Mouse (Mus musculus) liver (tissue): ENCODE data around the gene Ivd.
A peak's percentile ranks its signal among the peaks of the same experiment; 100 is the strongest.

Experiments used
- DNase-seq: peaks from one replicate; pipeline ENCODE4 v3.0.0-alpha.2; 2020; ENCODE audit warnings: mixed read lengths

Gene Ivd

DNA sequence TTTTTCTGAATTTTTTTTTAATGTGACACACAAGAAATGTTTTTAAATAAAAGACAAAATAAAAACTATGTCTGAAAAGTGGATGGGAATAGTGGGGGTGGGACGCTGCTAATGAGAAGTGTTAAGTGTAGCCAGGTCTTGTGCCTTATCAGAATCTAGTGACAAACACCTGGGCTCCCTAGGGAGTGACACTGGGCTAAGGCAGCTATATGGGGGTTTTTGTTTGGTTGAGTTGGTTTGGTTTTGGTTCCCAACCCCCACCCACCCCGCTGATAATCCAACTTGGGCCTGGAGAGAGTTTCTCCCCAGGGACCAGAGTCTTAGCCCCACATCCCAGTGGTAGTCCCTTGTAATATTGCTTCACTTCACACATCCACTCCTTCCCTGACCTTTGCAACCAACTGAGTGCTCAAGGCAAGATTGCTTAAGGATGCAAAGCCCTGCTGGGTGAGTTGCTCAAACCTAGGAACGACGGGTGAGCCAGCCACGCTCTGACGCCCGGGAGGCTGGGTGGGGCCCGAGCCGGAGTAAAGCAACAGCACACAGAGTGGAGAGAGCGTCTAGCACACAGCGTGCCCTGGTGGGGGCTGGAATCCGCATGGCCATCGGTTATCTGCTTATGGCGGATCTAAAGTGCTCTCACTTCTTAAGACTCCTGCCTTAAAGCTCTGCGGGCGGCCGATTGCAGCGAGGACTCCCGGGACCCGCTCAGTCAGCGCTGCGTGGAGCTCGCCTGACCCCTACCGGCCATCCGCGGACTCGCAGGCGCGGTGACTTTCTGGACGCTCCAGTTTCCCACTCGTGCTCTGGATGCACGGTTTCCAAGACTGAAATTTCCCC is 21.3 kb downstream of the Ivd start:
- DNase-seq = peak; percentile 87

DNA sequence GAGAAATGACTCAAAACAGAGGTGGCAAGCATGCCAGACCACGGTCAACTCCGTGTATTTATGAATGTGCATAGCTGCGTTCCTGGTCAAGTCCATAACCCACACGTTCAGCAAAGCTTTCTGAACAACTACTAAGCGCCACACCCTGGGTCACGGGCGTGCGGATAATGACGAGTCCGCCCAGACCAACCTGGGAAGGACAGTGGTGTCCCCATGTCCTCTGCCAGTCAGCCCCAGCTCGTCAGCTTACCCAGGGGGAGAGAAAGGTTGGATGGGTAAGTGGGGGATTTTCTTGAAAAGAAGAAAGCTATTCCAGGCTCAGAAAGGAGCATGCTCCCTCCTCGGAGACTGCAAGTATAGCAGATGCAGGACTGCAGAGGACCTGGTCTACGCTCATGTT is 25.7 kb downstream of the Ivd start:
- DNase-seq = peak; percentile 73

DNA sequence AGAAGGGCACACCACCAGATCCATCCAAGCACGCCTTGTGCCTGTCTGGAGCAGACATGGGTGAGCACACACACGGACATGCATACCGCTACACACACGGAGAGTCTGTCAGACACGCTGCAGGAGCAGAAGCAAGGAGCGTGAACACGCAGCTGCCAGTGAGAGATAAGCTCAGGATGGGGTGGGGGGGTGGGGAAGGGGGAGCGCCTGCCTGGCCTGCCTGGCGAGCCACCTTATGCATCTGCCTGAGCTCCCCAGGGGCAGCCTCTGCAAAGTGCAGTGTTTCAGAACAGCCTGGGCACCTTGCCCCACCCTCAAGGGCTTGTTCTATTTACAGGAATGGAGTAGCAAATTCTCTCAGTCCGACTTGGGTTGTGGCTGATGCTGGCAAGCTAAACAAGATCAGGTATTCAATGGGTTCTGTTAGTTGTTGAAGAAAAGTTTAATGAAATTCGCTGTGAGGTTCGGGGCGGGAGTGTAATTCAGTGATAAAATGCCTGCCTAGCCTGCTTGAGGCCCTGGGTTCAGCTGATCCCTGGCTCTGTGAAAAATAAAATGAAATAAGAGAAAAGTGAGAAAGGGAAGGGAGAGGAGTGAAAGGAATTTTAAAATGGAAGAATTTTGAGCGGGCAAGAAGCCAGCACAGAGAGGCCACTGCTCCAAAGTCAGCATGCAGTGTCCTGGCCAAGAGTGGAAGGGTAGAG is 26.2 kb downstream of the Ivd start:
- peak; percentile 91 for DNase-seq

DNA sequence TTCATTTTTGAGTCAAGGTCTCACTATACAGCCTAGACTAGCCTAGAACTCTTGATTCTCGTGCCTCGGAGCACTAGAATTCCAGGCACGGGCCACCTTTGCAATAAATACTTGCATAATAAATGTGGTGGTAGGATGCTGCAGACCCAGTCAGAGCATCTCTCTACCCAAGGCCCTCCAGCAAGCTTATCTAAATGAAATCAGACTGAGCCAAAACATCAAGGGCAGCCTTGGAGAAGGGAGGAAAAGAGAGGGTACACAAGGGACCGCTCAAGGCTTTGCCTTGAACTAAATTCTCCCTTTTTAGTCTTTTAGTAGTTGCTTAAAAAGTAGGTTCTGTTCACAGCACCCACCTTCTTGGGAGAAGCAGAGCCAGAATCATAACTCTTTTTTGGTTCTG is 29.4 kb downstream of the Ivd start:
- DNase-seq = no peak

DNA sequence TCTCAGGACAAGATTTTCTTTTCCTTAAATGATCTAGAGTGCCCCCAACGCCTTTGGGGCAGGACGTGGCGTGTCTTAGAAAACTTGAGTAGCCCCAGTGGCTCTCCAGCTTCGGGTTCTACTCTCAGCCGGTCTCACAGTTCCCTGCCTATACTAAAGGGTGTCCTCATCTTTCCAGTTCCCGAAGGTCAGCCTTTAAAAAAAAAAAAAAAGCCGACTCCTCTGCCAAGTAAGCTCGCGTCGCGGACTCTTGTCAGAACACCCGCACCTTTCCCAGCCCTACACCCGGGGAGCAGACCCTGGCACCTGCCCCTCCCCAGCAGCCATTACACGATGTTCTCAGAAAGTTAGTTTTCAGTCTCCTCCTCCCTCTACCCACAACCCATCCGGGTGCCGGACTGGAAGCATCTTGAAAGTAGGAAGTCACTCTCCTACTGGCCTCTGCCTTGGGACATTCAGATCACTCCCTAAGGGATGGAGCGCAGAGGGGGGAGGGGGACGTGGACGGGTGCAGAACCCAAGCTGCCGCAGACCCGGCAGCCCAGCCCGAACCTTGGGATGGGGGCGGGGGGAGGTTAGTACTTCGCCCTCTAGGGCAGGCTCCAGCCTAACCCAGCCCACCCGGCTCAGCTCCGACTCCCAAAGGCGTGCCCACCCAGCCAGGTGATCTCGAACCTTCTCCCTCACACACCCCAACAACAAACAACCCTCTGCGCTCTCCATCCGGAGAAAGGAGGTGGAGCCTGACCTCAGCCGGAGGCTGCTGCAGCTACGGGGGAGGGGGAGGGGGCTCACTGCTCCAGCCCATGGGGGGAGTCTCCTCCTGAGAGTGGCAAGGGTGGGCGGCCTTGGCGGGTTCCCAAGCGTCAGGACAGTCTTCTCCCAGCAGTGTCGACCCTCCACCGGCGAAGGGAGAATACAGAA is 34.5 kb downstream of the Ivd start:
- peak; percentile 33 for DNase-seq

DNA sequence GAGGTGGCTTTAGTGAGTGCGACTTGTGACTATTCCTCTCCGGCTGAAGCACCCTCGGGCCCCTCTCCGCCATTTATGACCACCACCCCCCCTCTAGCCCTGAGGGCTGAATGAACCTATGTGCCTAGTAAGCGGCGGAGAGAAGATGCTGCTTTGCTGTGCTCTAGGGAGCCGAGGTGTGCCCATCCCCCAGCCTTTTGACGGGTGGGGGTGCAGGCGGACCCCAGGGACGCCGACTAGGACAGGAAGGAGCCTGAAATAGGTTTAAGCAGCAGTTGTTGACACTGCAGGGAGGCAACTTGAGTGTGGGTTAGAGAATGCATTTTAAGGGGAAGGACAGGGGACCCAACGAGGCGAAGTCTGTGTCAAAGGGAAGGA is 35.1 kb downstream of the Ivd start:
- DNase-seq = no peak

DNA sequence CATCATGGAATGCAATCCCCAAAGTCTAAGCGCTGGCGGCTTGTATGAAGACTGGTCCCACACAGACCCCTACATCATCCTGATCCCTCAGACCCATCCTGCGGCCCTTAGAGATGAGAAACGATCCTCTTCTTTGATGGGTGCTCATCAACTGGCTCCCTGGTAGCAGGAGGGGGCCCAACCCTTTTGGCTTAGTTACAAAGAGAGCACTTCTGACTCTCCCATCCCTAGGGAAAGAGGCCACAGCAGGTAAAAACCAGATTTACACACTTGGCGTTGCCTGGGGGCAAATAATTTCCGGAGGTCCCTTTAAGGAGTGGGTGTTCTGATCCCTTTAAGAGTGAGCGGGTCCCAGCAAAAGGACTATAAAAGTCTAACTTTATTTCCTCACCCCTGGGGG is 35.6 kb downstream of the Ivd start:
- DNase-seq = no peak

DNA sequence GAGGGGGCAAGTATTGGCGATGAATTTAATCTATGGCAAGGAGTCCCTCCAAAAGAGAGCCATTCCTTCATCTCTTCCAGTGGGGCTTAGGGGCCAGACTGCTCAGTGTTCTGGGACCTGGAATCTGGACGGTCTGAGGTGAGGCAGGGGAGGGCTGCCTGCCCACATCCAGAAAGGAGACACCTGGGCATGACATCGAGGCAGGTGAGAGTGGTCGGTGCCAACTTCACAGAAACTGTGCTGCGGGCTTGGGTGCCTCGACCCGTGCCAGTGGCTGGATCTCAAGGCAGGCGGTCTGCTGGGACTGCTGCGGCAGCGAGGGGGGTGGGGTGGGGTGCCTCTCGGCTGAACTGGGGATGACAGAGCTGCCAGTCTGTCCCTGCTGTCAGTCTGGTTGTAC is 36.1 kb downstream of the Ivd start:
- peak; percentile 15 for DNase-seq

DNA sequence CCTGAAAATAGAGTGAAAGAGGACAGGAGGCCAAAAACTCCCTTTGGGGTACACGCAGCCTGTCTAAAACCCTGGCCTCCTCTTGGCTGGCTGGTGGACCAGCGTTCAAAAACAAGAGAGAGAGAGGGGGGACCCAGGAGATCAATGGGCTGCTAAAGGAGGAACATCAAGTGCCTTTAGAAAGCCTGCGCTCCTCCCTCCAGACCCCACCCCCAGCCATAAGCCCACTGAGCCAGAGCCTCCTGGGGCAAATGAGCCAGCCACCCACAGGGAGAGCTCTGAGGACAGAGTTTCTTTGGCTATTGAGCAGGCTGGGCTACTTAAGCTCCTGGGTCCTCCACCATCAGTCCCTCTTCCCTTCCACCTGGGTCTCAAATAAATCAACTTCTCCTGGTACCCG is 37.0 kb downstream of the Ivd start:
- DNase-seq = no peak

DNA sequence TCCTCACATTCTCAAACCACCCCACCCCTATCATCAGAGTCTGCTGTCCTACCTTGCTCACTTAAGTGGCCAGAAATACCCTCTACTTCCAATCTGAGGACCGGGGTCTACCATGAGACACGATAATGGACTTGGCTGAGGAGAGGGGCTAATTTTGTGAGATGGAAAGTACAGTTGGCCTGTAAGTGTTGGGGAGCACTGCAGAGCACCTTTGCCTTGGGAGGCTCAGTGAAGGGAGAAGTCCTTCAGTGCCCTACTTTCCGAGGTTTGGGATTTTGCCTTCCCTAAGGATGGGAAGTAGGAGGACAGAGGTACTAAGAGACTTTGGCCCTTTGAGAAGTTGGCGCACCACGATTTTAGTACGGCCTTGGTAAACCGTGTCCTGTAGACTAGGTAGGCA is 37.6 kb downstream of the Ivd start:
- no peak for DNase-seq

DNA sequence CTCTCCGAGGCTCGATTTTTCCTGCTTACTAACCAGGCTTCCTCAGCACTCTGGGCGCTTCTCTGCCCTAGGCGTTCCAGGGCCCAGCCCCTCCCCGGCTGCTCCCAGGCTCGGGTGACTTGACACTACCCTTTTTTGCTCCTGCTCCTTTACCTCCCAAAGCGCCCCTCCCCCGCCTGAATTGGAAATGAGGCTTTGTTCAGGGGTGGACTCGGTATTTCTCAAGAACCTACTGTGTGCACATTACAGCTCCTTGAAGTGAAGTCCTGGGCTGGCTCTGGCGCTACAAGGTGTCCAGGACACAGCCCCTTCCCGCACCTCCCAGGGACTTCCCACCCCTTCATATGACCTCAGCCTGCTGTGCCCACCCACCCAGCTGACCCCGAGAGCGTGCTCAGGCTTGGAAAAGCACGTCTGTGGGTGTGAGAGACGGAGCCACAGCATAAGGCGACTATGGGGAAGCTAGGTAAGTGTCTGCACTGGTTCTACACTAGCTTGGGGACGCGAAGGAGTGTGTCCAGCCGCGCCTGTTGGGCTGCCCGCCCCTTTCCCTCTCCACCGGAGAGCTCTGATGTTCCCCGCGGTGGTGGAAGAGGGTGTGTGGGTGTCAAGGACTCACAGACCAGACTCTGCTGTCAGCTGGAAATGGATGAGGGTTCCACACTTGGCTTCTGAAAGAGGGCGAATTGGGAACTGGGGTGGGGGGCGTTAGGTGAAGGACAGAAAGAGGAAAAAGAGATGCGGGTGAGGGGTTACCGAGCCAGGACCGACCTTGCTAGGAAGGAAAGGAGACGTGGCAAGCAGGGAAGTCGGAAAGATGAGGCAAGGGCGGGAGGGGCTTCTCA is 38.4 kb downstream of the Ivd start, which contains the start of gene Bahd1:
Gene Bahd1, plus strand, starts transcription at position 397 of the 845 bp plus-strand sequence.
- peak; percentile 67 for DNase-seq

DNA sequence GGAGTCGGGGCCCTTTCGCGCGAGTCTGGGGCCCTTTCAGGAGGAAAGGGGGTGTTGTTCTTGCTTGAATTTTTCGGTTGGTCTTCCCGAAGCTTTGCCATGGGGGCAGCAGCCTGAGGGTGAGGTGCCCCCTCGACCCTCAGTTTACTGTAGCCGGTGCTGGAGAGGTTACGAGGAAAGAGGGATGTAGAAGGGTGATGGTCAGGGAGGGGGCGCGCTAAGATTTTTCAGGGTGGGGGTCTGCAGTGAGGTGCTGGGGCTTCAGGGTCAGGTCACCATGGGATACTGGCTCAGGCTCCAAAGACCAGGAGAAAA is 39.0 kb downstream of the Ivd start:
- no peak for DNase-seq

DNA sequence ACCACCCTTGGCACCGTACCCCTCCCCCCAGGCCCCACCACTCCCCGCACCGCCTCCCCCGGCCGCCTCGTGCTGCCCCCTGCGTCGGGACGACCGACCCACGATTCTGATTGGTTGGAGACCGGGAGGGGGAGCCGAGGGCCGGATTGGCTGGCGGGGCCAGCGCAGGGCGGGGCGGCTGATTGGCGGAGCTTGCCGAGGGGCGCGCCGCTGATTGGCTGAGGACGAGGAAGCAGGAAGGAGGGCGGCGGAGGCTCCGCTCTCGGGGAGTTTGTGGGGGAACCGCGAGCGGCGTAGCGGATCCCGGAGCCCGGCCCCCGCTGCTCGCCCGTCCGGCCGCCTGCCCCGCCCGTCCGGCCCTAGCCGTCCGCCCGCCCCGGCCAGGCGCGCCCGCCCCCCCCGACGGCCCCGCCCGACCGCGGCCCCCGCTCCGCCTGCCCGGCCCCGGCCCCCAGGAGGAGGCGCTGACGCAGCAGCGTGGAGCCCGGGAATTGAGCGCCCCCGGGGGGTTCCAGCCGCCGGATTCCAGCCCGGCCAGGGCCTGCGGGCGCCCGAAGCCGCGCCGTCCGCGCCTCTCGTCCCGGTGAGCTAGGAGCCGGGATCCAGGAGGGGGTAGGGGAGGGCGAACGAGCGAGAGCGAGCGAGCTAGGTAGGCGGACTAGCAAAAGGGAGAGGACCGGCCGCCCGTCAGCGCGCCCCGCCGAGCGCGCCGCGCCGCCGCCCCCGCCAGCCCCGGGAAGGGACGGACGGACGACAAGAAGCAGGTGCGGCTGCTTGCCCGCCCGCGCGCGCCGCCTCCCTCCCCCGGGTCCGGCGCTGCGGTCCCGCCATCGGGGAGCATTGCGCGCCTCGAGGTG is 39.6 kb downstream of the Ivd start:
- peak; percentile 98 for DNase-seq

DNA sequence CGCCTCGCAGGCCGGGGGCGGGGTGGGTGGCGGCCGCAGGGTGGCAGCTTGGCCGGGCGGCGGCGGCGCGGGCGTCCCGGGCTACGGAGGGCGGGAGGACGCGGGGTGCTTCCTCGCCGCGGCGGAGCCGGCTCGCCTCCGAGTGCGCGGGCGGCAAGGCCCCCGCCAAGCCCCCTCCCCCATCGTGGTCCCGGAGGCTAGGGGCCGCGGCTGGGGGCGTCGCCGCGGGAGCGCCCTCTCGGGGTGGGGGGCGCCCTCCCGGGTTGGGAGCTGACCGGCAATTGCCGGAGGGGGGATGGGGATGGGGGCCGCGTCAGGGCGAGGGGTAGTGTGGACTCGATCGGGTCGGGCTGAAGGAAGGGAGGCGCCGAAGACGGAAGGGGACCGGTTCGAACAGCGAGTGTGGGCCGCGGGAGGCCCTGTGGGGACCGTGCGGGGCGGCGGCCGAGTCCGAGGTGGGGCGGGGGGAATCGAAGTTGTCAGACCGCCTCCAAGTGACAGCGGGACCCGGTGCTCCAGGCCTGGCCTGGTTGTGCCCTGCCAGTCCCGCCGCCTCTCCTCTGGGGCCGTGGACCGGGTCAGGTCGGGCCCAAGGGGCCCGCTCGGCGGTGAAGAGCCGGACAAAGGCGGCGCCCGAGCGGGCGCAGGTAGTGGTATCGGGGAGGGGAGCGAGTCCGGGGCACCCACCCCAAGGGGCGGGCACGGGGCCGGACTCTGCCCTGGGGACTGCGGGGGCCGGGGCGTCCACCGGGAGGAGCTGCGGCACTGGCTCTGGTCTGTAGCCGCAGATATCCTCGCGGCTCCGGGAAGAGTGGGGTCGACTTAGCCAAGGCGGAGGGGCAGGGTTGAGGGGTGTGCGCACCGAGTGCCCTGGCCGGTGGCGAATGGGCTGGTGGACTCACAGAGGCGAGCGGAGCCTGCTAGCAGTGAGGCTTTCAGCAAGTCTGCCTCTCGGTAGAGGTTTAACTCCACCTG is 40.6 kb downstream of the Ivd start:
- peak; percentile 70 for DNase-seq

DNA sequence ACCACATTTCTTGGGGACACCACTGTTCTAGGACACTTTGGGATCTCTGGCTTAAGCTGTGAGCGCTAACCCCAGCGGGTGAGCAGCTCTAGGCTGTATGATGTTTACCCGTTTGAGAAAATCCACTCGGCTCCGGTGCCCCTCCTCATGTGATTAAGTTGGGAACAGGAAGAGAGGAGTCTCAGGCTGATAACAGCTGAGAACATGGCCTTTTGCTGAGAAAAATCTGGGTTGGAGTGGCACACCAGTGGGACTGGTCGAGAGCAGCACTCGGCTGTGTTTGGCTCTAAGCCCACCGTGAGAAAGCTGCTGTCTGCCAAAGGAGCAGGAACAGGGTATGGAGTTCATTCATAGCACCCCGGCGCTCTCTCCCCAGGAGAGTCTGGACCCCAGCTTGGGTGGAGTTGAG is 41.6 kb downstream of the Ivd start:
- DNase-seq = no peak

DNA sequence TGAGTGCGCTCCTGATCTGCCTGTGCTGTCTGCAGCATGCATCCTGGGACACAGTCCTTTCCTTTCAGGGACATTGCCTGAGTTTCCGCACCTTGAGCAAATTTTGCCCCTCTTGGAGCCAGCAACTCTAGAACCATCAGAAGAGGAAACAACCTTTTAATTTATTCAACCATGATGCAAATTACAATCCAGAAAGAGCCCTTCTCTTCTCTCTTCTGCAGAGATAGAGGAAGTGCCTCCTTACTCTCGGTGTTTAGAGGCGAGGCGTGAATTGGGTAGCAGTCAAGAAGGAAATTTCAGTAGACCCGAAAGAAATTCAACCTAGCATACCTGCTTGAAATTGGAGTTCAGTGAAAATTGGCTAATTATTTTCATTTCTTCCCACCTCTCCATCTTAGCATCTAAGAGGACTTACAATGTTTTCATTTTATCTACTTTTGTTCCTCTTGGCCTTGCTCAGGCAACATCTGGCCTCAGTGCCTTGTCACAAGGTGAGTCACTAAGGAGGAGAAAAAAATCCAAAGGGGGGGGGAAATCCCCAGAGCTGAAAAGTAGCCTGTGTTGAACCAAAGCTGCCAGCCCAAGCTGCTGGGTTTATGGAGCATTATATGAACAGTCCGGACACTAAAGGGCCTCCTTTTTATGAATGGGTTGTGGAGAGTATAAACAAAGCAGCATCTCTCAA is 43.8 kb downstream of the Ivd start:
- DNase-seq = no peak

DNA sequence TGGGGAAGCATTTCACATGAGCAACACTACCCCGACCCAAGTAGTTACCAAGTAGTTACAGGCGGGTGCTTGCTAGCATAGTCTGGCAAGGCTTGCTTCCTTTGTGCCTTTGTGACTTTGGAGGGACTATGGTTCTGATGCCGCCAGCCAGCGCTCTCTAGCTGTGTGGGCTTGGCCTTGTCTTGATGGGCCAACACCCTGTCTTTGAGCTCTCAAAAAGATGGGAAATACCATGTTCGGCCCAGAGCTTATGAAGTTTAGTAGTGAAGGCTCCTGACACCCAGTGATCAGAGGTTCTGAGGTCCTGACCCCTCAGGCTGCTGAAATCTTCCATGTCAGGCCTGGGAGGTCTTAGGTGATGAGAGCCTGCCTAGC is 44.4 kb downstream of the Ivd start:
- no peak for DNase-seq

DNA sequence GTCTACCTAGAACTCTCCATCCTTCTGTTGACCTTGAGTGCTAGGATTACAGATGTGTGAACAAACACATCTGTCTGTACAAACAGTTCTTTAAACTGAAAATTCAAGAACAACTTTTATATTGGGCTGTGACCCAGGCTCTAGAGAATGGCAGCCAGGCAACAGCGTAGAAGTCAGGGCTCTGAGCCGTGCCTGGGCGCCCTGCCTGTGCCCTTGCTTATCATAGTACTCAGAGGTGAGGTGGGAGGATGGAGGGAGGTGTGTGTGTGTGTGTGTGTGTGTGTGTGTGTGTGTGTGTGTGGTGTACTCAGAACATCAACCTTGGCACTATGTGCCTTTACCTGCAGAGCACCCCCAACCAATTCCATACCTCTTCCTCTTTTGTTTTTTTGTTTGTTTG is 46.0 kb downstream of the Ivd start:
- DNase-seq = no peak

DNA sequence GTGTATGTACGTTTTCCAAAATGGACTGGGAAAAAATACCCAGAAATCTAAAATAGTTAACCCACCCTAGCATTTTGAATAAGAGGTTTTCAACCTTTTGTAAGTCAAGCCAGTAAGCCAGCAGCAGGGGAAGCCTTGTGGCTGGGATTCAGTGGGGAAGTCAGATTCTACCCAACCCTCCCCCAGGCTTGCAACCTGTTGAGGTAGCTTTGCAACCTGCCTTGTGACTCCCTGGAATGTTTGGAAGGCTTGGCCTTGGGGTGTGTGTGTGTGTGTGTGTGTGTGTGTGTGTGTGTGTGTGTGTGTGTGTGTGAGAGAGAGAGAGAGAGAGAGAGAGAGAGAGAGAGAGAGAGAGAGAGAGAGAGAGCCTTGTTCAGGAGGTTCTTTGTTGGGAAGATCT is 47.4 kb downstream of the Ivd start:
- no peak for DNase-seq
